Mouse (Mus musculus) NIH3T3 (cell line): ENCODE data around the gene Inpp5d.

Source experiments
- DNase-seq: peaks from one replicate; pipeline ENCODE4 v3.0.0-alpha.2; 2012; ENCODE audit warnings: low read depth

Inpp5d gene

DNA sequence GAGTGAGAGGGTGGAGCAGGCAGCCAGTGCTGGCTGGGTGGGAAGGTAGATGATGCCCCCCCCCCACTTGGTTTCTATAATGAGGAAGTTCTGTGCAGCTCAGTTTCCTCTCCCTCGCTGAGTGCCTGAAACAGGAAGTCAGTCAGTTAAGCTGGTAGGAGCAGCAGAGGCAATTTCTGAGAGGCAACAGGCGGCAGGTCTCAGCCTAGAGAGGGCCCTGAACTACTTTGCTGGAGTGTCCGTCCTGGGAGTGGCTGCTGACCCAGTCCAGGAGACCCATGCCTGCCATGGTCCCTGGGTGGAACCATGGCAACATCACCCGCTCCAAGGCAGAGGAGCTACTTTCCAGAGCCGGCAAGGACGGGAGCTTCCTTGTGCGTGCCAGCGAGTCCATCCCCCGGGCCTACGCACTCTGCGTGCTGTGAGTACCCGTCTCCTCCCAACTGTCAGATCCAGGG, at the start of gene Inpp5d:
Gene Inpp5d, plus strand, starts transcription at position 102 of the 458 bp plus-strand sequence.
- no peak for DNase-seq

DNA sequence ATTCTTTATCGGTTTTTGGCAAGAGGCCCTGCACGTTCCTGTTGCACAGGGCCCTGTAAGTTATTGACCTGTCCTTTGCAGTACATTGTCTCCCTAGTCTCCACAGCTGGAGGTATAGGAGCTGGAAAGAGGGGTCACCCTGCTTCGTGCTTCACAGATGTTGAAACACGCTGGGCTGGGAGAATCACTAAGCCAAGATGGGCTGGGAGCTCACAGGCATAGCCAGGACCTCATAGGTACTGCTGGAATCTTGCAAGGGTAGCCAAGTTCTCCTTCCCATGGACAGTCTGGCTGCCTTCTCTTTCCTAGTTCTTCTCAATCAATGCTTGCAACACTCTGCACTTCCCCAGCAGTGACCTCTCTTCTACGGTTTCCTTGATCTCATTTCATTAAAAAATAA, 46.9 kb upstream of the Inpp5d start:
- no peak for DNase-seq

DNA sequence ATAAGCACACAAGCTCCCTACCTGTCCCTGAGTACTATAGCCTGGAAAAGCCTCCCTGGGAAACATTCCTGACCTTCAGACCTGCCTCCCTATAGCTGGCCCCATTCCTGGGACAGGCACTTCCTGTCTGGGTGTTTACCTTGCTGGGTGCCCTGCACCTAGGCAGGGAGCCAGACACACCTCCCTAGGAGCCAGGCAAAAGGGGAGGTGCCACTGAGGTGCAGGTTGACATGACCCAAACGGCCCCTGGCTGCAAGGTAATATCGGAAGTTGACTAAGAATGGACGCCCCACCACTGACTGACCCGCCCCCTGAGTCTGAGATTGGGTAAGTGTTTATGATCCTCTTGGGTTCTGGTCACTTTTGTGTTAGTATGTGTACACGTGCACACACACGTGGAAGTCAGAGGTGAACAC, 46.3 kb upstream of the Inpp5d start, which contains the start of gene Ngef:
Gene Ngef, minus strand, starts transcription at position 71 of the 416 bp plus-strand sequence.
- DNase-seq = no peak

DNA sequence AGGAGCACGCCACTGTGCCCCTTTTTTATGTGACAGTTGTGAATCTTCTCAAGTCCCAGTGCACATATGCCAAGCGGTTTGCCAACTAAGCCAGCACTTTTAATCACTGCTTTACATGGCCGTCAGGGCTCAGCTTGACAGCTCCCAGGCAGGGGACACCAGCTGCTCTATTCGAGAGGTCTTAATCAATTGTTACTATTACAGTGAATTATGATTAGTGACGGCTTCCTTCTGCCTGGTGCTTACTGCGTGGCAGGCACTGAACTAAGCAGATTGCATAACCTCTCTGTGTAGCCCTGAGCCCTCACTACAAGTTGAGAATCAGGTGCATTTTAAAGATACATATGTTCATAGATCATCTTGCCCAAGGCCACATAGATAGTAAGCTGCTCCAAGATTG, 45.8 kb upstream of the Inpp5d start:
- DNase-seq = no peak

DNA sequence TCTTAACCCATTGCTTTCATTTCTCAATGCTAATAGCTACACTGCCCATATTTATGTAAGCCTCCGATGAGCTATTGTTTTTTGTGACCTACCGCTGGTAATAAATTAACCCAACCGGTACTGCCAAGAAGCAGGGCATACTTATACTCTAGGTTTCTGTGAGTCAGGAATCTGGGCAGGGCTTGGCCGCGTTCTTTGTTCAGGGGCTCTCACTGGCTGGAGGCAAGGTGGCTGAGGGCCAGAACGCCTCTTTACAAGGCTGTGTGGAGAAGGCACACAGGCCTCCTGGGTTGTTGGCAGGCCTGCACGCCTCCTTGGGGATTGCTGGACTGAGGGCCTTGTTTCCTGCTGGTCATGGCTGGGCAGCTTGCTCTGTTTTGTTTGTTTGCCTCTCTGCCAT, 45.3 kb upstream of the Inpp5d start:
- DNase-seq = peak; percentile 65

DNA sequence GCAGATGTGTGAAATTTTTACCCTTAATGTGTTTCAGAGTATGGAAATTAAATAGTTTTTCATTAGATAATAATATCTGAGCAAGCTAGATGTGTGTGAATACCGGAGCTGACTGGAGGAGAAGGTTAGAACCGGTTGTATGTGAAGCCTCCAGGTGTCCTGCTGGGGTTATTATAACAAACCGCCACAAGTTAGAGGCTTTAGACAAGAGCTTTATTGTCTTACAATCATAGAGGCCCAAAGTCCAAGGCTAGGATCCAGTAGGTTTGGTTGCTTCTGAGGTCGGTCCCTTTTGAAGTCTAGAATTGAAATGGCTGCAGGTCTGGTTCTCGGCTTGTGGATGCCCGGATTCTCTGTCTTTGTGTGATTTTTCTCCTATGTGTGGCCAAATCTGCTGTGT, 41.1 kb upstream of the Inpp5d start:
- DNase-seq = no peak

DNA sequence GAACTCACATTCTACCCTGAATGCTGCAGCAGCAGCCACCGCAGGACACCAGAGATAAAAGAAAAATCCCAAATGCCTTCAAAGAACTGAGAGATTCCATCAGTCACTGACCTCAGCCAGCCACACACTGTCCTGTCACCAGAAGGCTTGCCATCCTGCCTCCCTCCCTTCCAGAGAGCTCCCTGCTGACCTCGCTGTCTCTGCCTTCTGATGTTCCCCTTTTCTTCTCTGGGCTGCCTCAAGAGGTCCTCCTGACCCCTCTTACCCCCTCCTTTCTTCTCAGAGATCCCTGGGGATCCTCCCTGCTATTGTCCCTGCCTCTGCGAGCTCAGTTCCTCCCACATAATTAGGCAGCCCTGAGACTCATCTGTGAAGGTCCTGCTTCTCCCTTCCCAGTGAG, 39.3 kb upstream of the Inpp5d start:
- DNase-seq = no peak

DNA sequence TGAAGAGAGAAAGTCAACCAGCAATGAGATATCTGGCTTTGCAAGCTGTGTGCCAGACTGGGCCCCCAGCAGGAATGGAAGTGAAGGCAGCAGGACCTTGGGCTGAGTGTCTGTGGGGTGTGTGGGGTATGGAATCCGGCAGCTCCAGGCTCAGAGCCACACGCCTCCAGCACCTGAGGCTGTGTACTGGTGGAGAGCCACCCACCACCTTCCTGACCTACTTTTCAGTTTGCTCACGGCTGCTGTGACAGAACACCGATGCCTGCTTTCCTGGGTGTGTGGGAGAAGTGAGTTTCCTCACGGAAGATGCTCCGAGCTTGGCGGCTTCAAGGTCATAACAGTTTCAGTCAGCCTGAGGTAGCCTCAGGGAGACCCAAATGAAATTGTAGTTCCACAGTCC, 30.9 kb upstream of the Inpp5d start:
- DNase-seq = no peak

DNA sequence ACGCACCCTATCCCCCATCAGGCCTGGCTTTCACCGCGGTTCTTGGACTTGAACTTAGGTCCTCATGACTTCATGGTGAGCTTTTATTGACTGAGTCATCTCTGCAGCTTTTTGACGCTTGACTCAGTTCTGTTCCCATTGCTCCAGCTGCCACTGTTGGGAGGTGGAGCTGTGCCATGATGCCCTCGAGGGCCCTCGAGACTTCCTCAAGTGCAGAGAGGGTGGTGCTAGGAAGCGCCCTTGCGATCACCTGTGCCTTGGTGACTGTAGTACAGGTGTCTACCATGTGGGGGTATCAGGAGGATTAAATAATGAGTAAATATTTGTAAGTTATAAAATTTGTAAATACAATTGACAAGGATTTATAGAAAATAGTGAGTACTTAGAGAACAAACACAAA, 30.1 kb upstream of the Inpp5d start:
- peak; percentile 37 for DNase-seq

DNA sequence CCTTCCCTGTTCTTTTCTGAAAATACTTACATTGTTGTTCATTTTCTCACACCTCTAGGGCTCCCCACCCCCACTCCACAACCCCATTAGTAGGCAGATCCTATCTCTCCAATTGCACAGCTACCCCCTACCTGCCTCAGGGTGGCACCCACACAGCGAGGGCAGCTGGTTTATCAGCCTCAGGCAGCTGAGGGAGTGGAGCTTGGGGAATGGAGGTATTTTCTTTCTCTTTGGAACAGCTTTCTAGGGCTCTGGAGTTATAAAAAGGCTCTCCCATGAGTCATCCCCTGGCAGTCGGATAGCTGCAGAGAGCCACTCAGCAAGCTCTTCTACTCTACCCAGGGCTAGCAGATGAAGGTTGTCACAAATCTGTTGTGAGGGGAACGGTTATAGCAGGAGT, 25.9 kb upstream of the Inpp5d start:
- peak; percentile 49 for DNase-seq

DNA sequence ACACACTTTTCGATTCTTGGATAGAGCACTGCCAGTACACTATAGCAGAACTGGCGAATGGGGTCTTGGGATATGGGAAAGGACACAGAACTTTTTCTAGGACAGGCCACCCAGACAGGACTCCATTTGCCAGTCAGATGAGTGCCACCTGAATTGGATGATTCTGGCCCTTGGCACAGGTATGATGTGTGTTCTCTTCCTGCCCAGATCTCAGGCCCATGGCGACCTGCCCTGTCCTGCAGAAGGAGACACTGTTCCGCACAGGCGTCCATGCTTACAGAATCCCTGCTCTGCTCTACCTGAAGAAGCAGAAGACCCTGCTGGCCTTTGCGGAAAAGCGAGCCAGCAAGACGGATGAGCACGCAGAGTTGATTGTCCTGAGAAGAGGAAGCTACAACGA, 25.4 kb upstream of the Inpp5d start:
- DNase-seq = no peak

DNA sequence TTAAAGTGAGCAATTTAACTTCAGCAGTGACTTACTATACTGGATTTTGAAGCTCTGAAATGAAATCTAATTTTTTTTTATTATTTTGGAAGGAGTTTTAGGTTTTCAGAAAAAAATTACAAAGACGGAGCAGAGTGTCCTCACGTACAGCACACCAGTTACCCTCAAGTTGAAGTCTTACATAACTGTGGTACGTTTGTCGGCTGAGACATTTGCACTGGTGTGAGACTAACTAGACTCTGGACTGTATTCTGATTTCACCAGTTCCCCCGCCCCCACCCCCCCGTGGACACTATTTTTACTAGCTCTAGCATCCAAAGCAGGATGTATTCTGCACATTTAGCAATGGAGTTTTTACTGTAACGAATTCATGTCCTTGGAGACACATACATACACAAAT, 19.6 kb upstream of the Inpp5d start:
- DNase-seq = no peak

DNA sequence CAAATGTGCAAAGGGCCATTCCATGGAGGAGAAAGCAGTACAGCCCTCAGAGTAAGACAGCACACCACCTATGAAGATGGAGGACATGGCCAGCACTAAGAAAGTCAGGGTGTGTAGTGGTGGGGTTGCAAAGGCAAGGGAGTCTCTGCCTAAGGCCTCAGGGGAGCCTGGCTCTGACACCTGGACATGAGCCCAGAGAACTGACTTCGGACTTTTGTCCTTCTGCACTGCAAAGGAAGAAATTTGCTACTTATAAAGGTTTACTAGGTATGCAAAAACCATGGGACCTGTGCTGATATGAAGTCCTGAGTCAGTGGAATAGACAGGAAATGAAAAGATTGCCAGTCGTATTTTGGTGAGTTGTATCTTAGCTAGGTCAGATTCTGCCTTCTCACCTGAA, 18.3 kb upstream of the Inpp5d start:
- DNase-seq = no peak

DNA sequence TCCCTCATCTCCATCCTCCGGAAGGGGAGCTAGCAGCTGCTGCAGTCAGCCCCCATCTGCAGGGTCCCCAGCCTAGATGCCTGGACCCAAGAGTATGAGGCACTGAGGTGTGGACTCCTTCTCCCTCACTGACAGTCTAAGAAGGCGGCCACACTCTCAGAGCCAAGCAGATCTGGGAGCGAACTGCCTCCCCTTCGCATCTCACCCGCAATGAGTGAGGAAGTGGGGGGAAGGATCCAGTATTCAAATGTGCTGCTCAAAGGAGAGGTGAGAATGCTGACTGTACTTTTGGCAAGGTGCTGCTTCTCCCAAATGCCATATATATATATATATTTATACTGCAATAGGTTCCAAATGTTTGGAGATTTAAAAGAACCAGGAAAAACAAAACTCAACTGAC, 16.7 kb upstream of the Inpp5d start:
- DNase-seq = no peak

DNA sequence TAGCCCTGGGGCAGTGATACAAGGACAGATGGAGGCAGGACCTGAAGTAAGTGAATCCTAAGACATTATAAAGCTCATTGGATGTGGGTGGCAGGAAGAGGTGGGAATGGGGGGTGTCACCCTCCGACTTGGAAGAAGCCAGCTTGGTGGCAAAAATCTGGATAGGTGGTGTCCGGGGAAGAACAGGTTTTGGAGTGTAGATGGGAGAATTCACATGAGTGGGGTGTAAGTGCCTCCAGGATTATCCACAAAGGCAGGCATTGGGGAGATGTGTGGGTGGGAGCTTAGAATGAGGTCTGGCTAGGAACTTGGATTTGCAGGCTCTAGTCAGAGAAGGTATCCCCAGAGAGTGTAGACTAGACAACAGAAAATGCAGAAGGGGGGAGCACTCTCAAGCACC, 14.8 kb upstream of the Inpp5d start:
- no peak for DNase-seq

DNA sequence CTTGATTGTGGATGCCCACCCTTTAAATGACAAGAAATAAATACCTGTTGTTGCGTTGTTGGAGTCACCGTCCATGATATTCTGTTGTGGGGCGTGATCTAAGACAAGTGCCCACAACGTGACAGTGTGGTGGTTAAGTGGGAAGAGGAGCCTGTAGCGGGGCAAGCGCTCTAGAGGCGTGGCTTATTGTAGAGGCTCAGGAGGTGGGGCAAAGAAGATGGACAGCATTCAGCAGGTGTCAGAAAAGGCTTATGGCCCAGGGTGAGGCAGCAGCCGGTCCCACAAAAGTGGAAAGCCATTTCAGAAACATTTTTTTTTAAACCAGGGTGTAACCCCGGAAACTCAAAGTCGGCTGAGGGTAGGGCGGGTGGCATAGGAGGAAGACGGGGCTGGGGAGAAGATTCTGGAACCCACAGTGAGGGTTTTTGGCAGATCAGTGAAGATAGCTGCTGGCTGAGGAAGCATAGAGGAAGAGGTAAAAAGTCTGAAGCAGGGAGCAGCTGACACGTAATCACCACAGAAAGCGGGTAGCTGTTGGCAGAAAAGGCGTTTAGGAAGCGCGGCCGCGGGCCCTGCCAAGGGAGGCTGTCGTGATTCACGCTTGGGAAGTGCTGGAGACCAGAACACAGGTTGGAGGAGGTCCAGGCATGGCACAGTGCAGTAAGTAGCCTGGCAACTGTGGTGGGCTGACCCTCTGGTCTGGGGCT, 12.6 kb upstream of the Inpp5d start:
- peak; percentile 44 for DNase-seq

DNA sequence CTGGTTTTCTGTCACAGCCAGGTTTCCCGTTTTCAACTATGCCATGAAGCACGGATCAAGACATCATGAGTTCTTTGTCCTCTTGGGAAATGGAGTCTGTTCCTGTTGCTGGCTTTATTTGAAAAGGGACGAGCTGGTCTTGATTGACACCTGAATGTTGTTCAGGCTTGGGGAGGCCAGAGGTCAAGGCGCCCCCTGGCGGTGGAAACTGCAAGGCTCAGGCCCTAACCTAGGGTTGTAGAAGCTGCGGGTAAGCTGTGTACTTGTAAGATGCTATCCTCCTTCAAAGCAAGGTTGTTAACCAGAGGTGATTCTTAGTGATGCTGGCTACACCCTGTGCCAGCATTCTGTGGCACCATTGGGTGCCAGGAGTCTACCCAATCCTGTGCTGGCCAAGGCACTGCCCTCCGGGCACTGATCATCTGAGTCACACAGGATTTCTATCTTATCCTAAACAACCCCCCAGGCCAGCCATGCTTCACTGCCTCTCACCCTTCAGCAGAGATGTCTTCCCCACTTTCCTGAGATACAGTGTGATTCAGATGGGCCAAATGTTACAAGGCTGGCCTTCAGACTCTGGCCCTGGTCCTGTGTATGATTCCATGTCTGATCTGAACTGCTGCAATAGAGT, 11.6 kb upstream of the Inpp5d start:
- DNase-seq = peak; percentile 66

DNA sequence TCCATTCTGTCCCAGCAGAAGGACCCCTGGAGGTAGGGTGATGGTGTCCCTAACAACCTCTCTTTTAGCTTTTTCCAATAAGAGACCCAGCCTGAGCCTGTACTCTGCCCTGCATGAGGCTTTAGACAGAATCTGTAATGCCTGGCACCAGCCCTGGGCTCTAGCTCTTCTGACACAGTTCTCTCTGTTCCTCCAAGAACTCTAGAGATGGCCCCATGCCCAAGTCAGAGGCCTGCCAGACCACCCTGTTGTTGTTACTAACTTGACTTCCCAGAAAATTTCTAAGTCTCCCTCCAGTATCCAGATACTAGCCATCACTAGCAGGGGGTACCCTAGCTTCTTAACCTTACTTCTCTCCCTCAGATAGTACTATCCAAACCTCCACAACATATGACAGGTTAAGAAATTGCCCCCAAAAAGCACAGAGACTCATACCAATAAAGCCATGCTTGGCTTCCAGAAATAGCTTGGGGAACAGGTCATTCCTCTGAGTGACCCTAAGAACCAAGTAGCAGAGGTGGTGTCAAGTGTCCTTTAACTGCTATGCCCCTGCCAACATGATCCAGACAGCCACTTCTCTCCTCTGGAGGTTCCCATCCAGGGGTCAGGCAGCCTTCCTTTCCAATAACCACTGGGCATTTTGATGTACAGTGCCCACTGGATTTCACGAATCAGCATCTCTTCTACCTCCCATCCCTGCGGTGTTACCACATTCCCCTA, 5.4 kb upstream of the Inpp5d start:
- no peak for DNase-seq

DNA sequence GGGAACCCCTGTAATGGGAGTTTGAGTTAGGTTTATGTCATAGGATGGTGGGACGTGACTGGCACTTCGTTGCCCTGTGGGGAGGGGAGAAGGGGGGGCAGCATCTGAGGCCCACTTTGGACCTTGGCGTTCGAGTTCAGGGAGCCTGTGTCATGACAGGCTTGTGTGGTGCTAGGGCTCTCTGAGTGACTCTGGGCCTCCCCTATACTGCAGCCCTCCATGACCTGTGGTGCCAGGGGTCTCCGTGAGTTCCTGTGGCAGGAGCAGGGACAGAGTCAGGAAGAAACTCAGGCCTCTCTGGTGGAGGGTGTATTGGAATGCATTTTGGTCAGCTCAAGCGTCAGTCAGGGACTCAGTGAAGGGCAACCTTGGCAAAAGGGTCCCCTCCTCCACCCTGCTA, 581 bp downstream of the Inpp5d start:
- DNase-seq = no peak

DNA sequence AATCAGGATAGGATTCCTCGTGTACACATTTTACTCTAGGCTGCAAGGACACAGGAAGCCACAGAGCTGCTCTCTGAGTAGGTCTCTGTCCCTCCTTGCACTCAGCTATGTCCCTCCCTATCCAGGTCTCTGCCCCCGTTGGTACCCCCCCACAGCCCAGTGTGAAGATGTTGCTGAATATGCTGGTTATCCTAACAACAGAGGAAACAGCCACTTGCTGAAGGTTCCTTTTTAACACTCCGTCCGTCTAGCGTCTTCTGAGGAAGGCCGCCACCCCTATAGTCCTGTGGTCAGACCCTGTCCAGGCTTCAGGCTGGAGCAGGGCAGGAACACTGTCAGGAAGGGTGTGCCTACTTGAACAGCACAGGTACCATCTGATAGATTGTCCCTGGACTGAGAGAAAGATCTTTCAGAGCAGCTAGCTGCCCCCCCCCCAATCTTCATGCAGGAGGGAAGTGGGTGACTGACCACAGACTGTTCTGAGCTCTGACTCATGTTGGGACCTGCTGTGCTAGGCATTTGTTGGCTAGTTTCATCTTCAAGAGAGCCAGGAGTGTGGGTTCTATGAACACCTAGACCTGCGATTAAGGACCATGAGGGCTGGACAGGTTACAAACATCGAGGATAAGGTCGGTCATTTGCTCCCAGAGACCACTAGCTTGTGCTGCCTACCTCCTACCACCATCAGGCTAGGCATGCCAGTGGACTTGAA, 1.2 kb downstream of the Inpp5d start:
- DNase-seq = no peak

DNA sequence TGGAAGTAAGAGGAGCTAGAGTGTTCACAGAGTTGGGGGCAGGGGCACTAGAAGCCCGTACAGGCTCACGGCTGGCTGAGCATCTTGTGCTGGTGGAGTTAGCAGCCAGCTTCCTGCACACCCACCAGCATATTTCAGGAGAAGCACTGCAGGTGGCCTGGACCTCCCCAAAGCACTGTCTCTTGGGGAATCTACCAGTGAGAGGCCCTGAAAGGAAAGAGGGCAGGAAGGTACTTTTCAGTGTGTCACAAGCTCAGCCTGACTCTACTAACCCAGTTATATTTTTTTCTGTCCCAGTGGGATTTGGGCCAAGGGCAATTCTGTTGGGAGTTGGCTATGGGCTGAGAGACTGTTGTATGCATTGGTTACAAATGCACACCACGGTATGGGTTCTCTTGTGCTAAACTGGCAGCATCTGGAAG, 1.8 kb downstream of the Inpp5d start:
- peak; percentile 51 for DNase-seq

DNA sequence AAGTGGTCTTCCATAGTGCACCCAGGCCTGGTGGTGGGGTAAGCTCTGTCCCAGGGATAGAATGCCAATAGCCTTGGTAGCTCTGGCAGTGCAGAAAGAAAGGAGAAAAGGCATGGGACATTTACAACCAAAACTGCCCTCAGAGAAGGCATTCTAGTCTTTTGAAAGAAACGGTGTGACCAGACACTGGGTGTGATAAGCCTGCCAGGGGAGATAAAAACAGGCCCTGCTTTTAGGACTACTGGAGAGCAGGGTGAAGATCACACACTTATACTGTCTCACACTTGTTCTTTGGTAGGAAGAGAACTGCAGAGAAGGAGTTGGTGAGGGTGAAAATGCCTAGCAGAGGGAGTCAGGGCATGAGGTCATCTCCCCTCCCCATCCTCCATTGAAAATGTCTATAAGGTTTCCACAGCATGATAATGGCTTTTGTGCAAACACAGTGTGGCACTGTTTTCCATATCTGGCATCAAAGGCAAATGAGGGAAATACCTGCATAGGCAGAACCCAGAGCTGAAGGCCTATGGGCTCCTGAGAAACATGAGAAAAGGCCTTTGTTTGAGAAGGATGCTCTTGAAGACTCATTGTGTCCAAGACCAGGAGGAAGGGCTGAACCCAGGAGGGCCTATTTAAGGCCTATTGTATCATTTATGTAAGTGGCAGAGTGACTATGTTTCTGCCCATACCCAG, 4.0 kb downstream of the Inpp5d start:
- no peak for DNase-seq
